Mouse (Mus musculus): ENCODE data around the gene Pi4k2a.
A peak's percentile ranks its signal among the peaks of the same experiment; 100 is the strongest.

Gene Pi4k2a

DNA sequence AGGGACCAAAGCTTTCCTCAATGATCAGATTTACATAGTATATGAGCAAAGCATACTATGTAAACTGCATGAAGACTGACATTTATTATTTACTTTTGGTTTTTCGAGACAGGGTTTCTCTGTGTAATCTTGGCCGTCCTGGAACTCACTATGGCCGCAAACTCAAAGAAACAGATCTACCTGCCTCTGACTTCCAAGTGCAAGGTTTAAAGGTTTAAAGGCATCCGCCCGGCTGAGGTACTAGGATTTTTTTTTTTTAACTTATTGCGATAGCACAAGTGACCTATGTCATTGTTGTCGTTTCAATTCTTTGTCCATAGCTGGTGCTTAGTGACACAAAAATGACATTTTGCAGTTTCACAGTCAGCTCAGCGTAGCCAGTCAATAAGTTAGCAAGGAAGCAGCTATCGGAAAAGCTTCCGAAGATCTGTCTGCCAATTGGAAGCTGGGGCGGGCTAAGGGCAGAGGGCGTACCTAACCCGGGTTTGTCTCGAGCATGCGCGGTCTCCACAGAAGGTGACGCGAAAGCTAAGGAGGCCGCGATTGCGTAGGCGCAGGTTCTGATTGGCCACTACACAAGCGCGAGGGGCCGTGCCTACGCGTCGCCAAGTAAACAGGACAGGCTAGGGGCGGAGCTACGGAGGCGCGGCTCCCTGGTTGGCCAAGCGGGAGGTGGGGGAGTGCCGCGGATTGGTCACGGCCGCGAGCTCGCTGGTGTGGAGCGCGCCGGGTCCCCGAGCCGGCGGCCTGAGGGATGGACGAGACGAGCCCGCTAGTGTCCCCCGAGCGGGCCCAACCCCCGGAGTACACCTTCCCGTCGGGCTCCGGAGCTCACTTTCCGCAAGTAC, at the start of gene Pi4k2a:
Gene Pi4k2a (plus strand): TSS at position 723 of the 848 bp plus-strand sequence.
- peak; percentile 97 for DNase-seq (ENCODE audit: extremely low spot score)

DNA sequence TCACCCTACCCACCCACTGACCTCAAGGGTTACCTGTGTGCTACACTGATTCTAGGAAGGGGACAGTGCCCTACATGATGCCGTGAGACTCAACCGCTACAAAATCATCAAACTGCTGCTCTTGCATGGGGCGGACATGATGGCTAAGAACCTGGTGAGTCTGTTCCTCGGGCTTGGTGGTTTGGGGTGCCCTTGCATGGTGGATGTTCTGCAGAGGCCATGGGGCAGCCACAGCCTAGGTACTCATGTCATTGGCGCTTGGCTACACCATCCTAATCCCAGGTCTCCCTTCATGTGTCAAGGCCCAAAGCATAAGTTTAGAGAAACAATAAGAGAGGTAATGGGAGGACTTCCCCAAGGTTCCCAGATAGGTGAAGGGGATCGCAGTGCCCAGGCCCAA, 46.3 kb upstream of the Pi4k2a start:
- no peak for DNase-seq (ENCODE audit: extremely low spot score)

DNA sequence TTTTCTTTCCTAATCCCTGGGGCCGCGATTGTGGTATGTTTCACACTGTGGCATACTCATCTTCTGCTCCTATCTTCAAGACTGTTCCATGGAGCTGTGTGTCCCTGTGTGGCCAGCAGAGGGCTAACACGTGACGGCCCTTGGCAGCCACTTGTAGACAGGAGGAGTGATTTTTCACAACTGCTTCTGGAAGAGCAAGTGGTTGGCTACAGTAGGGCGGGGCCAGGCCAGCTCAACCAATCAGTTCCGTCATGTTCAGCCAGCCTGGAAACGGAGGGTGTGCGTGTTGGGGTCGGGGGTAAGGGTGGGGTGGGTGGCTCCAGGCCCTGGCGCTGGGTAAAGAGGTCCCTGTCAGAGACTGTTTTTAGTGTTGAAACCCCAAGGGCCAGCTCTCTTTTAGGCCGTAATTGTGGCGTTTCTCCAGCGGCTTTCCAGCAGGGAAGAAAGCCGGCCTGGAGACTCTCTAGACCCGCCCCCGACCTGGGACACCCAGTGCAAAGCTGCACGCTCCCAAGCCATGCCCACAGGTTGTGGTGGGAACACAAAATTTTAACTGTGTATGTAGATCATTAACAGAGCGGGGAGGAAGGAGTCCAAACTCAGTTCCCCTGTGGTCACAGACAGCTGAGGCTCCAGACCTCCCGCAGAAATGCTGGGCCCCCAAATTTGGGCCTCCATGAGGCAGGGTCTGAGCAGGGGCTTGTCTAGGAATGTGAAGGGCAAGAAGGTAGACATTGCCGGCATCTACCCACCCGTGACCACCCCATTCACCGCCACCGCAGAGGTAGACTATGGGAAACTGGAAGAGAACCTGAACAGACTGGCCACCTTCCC, 44.8 kb upstream of the Pi4k2a start, which contains the start of gene Hoga1:
Gene Hoga1 (plus strand): TSS at position 342 of the 834 bp plus-strand sequence.
- peak; percentile 81 for DNase-seq (ENCODE audit: extremely low spot score)

DNA sequence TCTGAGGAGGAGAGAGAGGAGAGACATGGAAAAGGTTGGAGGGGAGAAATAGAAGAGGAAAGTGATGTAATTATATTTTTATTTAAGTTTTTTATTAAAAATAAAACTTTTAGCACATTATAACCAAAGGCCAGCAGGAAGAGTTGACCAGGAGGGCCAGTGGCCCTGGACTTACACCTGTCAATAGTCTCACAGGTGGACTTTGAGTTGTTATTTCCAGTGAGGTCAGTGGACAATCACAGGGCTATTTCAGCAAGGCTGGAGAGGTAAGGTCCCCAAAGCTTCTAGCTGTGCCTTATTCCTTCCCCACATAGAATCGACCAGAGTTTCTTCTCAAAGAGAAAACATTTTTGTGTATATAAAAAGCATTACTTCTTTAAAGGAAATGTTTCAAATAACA, 40.0 kb upstream of the Pi4k2a start:
- no peak for DNase-seq (ENCODE audit: extremely low spot score)

DNA sequence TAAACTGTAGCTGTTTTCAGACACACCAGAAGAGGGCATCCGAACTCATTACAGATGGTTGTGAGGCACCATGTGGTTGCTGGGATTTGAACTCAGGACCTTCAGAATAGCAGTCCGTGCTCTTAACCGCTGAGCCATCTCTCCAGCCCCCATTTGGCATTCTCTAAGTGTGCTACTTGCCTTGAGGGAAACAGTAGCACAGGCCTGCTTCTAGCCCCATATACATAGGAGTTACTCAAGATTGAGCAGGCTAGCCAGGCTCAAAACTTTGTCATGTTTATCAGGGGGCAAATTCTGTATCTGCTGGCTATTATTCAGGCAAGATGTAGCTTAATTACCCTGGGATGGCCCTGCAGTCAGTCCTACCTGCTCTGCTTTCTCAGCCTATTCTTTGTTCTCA, 38.9 kb upstream of the Pi4k2a start:
- no peak for DNase-seq (ENCODE audit: extremely low spot score)

DNA sequence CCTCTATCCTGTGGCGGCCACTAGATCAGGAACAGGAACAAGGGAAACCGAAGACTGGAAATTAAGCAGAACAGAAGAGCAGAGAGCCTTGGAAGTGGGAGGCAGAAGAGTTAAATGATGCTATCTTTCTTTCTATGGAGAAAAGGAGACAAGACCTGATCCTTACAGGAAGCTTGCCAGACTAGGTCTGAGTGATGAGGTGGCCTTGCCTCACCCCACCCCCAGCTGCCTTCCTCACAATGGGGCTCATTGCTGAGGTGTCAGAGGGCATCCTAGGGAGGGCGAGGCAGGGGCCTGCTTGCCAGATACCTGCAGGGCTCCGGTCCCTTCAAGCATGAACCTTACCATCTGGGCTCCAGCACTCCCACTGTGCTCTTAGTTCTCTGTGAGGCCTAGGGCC, 38.3 kb upstream of the Pi4k2a start, which contains the start of gene 4933411K16Rik:
Gene 4933411K16Rik (plus strand): TSS at position 301 of the 400 bp plus-strand sequence.
- DNase-seq (ENCODE audit: extremely low spot score), result no peak

DNA sequence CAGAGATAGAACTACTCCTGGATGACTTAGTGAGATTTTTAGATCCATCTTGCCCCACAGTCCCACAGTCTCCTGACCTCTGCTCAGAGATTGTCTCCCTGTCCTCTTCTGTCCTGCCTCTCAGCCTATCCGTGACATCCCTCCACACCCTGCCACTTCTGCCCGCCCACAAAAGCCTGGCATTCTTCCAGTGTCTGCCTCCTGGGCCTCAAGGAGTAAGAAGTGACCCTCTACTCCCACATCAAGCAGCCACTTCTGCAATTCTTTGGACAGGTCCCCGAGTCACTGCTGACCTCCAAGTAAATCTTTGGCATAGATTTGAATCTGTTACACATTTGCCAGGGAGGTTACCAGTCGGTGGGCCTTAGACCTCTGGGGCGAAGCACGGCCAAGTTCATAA, 36.0 kb upstream of the Pi4k2a start:
- no peak for DNase-seq (ENCODE audit: extremely low spot score)

DNA sequence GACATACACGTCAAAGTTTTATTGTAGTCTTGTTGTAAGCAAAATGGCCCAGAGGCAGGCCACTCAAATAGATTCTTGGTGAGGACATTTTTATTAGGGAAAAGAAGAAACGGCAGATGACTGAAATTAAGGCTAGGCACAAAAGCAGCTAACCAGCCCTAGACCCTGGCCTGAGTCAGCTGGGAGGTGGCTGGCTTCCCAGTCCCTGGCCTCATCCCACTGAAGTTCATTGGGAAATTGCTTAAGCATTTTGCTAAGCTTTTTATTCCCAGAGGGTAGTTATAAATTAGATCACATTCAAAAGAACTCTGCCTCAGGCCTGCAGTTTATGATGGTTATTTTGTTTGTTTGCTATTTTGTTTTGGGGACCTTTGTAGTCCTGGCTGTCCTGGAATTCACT, 34.4 kb upstream of the Pi4k2a start:
- DNase-seq (ENCODE audit: extremely low spot score), result no peak

DNA sequence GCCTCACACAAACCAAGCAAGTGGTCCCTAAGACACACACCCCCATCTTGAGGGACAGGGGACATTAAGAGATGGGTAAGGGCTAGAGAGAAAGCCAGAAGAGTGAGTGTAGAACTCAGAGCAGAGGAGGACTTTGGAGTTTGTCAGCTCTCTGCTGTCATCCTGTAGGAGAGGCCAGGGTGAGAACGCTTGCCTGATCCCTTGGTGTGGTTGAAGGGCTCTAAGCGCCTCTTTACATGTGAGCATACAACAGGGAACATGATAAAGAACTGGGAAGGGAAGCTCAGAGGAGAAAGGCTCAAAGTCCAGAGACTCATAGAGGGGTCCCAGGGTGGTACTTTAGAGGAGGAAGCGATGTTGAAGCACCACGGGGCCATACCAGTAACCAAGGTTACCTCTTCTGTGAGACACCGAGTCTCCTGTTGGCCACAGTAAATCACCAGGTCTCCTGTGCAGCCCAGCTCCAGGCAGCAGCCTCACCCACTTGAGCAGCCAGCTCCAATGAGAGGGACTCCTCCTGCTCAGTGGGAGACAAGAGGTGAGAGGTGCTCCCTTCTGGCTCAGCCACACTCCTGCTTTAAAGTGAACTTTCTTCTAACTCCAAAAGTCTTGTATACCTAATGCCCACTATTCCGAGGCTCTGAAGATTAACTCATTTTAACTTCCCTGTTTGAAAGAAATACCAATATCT, 33.4 kb upstream of the Pi4k2a start:
- no peak for DNase-seq (ENCODE audit: extremely low spot score)

DNA sequence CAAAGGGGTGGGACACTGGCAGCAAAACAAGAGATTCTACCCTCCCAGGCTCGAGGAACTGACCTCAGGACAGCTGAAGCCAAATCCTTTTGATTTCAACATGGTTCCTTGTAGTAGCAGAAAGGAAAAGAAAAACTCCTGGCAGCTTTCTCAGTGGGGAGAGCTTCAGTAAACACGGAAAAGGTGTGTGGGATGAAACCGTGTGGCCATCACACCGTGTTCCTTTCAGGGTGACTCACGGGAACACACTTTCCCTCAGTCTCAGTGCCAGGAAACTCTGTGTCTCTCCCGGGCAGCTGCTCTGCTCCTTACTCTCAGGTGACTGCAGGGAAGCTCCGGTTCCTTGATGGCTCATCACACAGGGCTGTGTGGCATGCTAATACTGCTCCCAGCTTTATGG, 31.8 kb upstream of the Pi4k2a start:
- DNase-seq (ENCODE audit: extremely low spot score), result no peak

DNA sequence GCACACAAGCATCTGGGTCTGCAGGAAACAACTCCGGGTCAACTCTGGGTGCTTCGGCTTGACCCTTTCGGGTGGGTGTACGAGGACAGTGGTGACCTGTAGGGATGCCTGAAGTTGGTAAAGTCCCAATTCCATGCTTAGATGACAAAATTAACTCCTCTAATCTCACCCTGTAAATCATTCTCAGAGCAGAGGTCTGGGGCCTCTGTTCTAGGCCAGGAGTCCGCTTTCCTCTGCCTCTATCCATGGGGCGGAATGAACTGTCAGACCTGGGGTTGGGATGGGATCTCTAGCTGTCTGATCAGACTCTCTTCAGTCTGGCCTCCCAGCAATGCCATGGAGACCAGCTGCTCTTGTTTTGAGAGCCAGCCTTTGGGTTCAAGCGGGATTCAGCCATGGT, 28.8 kb upstream of the Pi4k2a start:
- no peak for DNase-seq (ENCODE audit: extremely low spot score)

DNA sequence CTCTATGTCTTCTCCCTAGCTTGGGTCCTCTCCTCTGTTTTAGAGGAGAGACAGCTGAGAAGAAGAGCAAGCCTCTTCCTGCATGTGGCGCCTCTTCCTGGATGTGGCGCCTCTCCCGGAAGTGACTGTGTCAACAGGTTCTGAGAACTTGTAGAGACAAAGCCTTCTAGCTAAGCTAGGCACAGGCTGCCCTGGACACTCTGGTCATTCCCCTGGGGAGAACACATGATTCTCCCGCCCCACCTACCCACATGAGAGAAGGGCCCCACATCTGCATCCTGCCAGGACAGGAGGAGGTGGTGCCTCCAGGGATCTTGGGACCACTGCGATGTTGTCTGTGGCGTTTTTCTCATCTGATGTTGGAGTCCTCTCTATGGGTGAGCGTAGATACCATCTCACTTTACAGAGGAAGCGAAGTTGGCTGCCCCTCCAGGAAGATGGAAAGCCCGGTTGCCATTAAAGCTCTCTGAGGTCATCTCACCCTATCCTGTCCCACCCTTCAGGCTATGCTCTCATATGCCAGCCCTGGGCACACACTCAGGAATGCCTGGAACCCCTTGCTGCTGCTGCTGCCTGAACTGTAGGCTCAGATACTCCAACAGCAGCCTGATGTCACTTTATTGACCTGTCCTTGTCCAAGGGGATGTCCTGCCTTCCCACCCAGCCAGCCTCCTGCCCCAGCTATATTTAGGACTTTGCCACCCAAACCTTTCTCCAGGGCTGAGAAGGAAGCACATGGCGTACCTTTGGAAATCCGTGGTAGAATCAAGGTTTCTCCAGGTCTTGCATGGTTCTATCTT, 21.6 kb upstream of the Pi4k2a start:
- no peak for DNase-seq (ENCODE audit: extremely low spot score)

DNA sequence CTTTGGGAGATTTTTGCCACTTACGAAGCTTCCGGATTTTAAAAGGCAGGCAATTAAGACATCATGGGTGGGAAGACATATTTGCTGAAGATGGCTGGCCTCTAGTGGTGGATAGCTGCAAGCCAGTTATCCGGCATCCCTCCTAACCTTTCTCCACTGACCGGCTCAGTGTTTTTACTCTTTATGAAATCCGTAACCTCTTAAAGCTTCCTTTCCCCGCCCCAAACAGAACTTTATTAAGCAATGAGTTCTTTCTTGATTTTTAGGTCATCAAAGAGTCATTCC, 21.1 kb upstream of the Pi4k2a start:
- no peak for DNase-seq (ENCODE audit: extremely low spot score)

DNA sequence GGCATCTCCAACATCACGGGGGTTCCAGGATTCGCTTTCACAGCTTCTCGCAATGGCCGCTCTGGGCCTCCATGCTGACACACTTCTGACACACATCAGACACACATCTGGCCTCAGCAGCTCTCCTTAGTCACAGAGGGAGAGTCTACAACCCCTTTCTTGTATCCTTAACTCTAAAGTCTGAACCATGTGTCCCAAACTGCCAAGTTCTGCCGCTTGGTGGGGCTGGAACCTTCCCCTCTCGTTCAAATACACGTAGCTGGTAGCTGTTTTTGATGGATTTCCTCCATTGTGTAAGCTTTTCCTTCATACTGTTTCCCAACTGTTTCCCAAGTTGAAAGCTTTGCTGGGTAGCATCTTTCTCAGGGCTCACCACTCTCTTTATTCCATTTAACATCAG, 19.0 kb upstream of the Pi4k2a start:
- DNase-seq (ENCODE audit: extremely low spot score), result no peak

DNA sequence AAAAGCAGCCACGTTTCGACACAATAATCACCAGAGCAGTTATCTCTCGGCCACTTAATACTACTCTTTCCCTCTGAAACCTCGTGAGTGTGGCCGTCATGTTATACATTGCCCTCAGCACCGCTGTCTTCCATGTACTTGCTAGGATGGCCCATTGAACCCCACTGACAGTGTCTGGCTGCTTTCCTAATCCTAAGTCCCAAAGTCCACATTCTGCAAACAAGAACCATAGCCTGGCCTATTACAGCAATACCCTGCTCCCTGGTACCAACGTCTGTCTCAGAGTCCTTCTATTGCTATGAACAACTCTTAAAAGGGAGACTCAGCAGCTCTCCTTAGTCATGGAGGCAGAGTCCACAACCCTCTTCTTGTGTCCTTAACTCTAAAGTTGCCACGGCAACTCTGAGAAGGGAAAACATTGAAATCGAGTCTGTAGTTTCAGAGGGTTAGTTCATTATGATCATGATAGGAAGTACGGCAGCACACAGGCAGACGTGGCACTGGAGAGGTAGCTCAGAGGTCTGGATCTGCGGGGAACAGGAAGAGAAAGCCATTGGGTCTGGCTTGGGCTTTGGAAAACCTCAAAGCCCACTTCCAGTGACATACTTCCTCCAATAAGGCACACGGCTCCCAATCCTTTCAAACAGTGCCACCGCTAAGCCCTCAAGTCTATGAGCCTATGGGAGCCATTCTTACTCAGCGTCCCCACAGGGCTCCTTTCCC, 18.2 kb upstream of the Pi4k2a start:
- no peak for DNase-seq (ENCODE audit: extremely low spot score)

DNA sequence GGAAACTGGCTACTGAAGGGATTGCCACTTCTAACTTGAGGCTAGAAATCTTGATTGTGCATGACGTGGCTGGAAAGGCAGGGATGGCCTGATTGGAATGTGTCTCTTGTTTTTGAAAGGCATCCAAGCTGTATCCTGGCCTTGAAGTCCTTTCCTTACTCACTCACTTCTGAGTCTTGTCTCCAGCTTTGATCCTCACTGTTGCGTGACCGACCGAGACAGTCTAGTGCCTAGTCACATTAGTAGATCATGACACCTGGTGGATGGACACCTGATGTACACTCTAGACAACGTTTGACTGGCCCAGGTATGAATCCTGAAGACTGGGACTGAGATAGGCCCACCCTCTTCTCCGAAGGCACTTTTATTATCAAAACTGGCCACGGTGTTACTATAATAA, 17.5 kb upstream of the Pi4k2a start:
- no peak for DNase-seq (ENCODE audit: extremely low spot score)

DNA sequence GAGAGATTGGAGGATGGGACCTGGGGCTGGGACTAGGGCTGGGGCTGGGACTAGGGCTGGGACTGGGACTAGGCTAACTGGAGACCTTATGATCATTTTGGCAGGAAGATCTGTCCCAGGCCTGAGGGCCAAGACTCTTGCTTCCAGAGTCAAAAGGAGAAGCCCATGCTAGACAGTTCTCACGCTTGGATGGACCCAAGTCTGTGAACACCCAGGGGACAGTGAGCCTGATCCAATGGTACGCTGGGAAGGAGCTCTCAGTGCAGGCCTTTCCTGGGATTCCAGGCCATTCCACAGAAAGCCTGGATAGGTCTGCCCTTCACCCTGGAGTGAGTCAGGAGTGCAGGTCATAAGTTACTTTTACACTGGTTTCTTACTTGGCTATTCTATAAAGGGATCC, 15.2 kb upstream of the Pi4k2a start:
- DNase-seq (ENCODE audit: extremely low spot score), result no peak

DNA sequence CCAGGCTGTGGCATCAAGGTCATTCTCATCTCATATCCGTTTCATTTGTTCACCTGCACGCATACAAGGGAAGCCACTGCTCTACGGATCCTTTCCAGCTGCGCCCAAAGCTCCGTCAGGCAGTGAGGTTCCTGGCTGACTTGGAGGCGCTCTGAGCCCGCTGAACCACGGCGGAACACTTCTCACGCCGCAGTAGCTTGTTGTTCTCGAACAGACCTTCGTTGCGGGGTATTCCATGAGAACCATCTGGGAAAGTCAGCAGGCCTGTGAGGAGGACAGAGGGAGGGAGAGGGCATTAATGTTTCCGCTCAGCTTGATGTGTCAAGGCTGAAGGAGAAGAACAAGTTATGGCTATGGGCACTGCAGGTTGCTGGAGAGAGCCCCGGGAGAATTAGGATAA, 14.3 kb upstream of the Pi4k2a start:
- no peak for DNase-seq (ENCODE audit: extremely low spot score)

DNA sequence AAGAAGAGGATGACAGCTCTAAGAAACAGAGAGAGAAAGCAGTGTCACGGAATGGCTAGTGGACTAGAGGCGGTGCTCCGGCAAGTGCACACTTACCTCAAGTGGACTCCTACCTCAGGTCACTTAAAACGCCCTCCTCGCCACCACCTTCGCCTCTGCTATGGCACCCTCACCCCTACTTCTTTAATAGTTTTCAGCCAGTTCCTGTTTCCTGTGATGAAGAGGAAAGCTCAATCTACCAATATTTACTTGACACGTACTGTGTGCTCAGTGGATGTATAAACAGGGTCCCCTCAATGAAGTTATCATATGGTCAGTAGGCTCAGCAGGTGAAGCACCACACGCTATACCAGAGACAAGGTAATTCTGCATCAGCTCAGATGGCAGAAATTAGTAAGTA, 11.7 kb upstream of the Pi4k2a start:
- DNase-seq (ENCODE audit: extremely low spot score), result no peak

DNA sequence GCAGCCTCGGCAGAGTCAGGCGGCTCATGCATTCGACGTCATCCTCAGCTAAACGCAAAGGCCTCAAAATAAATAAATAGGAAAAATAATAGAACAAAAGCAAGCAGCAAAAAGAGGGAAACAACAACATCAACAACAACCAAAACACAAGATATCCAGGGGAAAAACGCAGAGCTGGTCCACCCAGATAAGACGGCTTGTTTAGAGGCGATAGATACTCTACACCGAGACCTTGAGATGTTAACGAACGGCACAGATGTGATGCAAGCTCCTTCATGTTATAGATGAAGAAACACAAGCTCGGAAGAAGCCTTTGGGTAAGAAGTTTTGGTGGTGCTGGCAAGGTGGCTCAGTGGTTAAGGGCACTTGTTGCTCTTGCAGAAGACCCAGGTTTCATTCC, 11.3 kb upstream of the Pi4k2a start:
- no peak for DNase-seq (ENCODE audit: extremely low spot score)

DNA sequence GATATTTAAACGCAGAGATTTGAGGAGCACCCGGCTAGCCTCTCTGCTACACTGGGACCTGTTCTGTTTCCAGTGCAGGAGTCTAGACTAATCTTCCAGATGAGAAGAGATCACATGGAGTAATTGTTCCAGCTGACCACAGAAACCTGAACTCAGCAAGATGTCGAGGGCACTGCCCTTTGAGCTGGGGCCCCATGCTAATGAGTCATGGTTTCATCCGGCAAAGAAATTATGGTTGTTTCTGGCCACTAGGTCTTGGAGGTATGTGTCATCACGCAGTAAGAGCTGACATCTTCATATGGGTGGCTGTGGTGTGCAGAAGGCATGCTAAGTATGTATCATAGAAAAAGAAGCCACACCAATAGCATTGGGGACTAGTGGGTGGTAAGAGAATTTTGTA, 10.3 kb upstream of the Pi4k2a start:
- DNase-seq (ENCODE audit: extremely low spot score), result no peak
